Mouse (Mus musculus): ENCODE measurements around the gene Ndufs1.

DNA sequence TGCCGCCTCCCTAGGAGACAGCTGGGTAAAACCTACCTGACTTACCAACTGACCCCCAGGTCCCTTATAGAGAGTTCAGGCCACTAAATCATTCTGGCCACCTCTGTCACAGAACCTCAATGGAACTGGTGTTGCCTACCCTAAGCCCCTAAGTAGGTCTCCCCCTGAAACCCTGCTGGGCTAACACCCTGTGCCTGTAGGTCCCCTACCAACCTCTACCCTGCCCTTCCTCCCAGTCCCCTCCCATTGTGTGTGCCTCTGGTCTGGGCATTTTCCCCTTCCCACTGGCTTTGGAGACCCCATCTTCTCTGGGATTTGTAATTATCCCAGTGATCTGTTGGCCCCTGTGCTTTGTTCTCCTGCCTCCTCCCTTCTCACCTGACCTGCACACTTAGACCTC lies 26.8 kb upstream of the Ndufs1 start:
- TF ChIP-seq CTCF (IDR thresholded peaks at IDR 0.05; ENCODE audit: low read depth, low read length) = no peak
- TF ChIP-seq TAL1 (conservative IDR thresholded peaks at IDR 0.05; ENCODE audit: low read depth, low read length) = no peak
- no peak for TF ChIP-seq GATA1 (IDR thresholded peaks at IDR 0.05; ENCODE audit: borderline replicate concordance, low read length)
- TF ChIP-seq POLR2AphosphoS5 (IDR thresholded peaks at IDR 0.05; ENCODE audit: insufficient replicate concordance, low read depth, low read length) = no peak
